Mouse (Mus musculus): ENCODE results near the gene Kcng4. TPM values are rescaled to one million over a fixed set of nuclear protein-coding genes. Genes with fewer than 3 reads are reported as not detected.

Kcng4 gene
- total RNA-seq, 2 experiments from 2014 or later: 0.17 to 0.29 TPM

- no peak for DNase-seq (ENCODE audit: low spot score in 2 of 2)
Measured at GRCm38 (mm10) chr8:119642960-119643359, 7.5 kb upstream of the Kcng4 start.

GRCm38 (mm10) chr8:119641058-119641457 is 5.6 kb upstream of the Kcng4 start:
- no peak for DNase-seq (ENCODE audit: low spot score in 2 of 2)

DNA sequence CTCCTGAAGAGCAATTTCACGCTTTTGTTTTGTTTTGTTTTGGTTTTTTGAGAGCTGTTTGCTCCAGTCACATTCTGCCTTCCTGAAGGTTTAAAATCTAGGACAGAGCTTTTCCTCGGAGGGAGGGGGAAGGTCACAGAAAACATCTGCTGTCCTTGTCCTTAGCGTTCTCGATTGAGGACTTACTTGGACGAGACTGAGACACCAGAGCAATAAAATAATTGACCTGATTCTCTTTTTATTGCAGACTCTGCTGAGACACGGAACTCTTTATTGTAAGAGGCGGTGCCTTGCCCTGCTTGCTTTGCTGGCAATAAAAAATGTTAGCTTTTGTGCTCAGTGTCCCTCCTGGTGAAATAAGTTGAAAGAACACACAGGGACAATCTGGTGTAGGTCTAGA is 4.3 kb upstream of the Kcng4 start:
- no peak for DNase-seq (ENCODE audit: low spot score in 2 of 2)

GRCm38 (mm10) chr8:119638261-119638660 is 2.8 kb upstream of the Kcng4 start:
- DNase-seq (ENCODE audit: low spot score in 2 of 2): no peak

- no peak for DNase-seq (ENCODE audit: low spot score in 2 of 2)
Measured at GRCm38 (mm10) chr8:119637381-119637780, 1.9 kb upstream of the Kcng4 start.

DNA sequence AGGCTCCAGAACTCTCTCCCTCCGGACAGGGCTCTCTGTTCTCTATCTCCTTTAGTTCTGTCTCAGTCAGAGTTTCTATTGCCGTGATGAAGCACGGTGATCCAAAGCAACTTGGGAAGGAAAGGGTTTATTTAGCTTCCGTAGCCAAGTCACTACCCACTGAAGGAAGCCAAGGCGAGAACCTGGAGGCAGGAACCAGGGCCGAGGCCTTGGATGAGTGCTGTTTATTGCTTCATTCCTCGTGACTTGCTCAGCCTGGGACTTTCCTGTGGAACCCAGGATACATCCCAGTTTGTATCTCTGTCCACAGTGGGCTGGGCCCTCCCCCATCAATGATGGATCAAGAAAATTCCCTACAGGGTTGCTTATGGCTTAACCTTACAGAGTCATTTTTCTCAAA is 1.3 kb upstream of the Kcng4 start:
- DNase-seq (ENCODE audit: low spot score in 2 of 2): no peak

GRCm38 (mm10) chr8:119635958-119636357 is 478 bp upstream of the Kcng4 start:
- no peak for DNase-seq (ENCODE audit: low spot score in 2 of 2)

DNA sequence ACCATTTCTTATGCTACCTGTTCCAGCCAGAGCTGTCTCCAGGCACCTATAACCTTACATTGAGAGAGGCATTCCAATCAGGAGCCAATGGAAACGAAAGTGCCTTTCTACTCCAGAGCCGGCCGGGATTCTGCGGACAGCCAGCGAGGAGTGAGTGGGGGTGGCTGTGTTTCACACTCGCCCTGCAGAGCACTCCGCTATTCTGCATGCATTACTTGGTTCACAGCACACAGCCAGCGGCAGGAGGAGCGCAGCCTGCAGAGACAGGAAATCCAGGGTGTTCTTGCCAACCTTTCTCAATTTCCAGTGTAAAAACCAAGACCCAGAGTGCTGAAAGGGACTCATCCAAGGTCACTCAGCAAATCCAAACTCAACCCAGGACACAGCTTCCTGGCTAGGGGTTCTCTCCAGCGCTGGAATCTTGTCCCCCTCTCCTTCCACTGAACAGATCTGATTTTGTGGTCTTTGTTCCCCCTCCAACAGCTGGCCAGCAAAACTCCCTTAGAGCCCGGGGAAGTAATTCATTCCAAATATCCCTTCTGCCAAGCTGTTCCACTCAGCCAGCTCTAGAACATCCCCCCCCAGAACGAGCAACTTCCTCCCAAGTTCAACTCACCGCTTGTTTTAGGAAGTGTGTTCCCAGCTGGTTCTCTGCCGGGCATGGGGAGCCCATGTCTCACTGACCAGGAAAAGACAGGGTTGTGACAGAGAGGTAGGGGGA is 704 bp downstream of the Kcng4 start:
- DNase-seq (ENCODE audit: low spot score in 2 of 2): no peak

DNA sequence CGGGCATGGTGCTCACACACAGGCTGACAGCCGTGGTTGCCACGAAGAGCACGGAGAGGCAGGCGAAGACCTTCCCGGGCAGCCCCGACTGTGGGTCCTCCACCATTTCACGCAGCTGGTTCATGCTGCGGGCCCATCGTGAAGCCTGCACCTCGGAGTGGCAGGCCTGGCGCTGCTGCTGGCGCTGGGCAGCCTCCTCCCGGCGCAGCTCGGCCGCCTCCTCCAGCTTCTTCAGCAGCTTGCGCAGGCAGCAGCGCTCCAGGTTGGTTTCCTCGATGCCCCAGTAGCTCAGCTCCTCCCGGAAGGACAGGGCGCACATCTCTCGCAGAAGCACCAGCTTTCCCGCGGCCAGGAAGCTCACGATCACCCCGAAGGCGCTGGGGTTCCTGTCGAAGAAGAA is 2.6 kb downstream of the Kcng4 start:
- DNase-seq (ENCODE audit: low spot score in 2 of 2): no peak

DNA sequence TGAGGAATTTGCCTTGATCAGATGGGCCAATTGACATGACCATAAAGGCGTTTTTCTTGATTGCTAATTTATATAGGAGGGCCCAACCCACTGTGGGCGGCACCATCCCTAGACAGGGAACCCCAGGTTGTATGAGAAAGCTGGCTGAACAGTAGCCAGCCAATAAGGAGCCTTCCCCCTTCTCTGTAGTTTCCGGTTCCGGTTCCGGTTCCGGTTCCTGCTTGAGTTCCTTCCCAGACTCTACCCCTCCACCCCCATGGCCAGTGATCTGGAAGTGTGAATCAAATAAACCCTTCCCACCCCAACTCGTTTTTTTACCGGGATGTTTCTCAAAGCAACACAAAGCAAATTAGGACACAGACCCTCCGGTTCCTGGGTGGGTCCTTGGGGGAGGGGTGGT is 3.2 kb downstream of the Kcng4 start:
- DNase-seq (ENCODE audit: low spot score in 2 of 2): no peak

- DNase-seq (ENCODE audit: low spot score in 2 of 2): no peak
Measured at GRCm38 (mm10) chr8:119630841-119631240, 4.6 kb downstream of the Kcng4 start.

DNA sequence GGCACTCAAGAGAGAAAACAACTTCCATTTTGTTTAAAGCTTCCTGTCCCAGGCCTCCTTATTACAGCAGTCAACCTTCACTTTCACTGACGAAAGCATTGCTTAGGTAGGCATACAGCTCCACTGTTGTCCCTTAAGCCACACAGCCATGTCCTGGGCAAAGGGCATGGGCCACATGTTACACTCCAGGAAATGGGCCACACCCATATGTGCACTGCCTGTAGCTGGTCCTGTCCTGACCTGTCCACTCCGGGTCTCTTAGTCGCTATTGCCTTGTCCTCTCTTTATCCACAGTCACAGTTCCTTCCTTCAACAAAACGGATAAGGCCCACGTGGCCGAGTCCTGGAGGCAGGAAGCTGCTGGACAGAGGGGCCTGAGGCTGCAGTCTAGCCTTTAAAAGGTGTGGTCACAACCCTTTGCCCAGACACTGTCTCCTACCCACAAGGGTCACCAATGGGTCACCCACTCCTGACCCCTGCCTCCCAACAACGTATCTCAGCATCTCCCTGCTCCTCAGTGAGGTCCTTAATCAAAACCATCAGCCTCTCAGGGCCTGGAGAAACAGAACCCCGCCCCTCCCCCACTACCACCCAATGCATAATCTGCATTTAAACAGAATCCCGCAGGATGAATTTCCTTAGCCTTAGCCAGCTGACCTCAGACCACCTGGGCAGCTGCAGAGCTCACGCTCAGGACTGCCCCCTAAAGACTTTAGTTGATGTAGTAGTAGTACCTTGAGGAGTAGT is 7.7 kb downstream of the Kcng4 start:
- no peak for DNase-seq (ENCODE audit: low spot score in 2 of 2)

GRCm38 (mm10) chr8:119627199-119627598 is 8.3 kb downstream of the Kcng4 start:
- no peak for DNase-seq (ENCODE audit: low spot score in 2 of 2)

DNA sequence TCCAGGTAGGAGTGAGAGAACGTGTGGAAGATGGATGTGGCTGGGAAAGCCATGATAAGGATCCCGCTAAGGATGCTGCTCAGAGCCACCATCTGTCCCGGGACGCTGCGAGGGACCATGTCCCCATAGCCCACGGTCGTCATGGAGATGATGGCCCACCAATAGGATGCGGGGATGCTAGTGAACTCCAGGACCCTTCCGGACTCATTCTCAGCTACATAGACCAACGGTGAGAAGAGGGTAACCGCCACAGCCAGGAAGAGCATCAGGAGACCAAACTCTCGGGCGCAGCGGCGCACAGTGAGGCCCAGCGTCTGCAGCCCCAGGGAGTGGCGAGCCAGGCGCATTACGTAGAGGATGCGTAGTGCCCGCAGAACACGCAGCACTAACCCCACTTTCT is 9.7 kb downstream of the Kcng4 start:
- no peak for DNase-seq (ENCODE audit: low spot score in 2 of 2)

DNA sequence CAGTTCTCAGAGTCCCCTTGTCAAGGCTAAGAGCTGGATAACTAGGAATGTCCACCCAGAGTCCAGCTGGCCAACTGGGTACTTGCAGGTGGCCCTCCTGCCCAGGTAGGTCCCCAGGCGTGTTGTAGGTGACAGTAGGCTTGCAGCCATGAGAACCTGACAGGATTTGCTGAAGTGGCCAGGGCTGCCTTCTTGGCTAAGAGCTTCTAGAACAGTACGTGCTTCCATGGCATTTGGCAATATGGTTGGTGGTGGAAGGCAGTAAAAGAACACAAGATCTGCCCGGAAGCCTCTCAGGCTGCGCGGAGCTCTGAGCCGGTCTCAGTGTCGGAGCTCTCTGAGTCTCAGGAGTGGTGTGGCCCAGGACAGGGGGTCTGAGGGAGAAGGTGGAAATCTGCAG is 10.6 kb downstream of the Kcng4 start:
- DNase-seq (ENCODE audit: low spot score in 2 of 2): no peak

DNA sequence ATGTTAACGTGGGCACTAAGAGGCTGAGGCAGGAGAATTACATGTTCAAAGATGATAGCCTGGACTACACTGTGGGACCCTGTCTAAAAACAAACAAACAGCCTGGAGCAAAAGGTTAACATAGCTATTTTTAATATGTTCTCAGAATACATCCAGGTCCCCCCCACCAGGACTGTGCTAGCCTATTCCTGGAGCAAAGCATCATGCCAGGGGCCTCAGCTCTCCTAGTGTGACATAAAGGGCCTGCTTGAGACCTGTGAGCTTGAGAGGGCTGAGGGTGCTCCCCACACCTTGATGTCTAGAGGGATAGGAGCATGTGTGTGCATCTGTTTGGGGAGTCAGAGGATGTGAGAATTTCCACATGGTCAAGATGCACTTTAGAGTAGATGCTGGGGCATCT is 11.7 kb downstream of the Kcng4 start:
- no peak for DNase-seq (ENCODE audit: low spot score in 2 of 2)

GRCm38 (mm10) chr8:119623061-119623460 is 12.4 kb downstream of the Kcng4 start:
- no peak for DNase-seq (ENCODE audit: low spot score in 2 of 2)

GRCm38 (mm10) chr8:119622555-119622954 is 12.9 kb downstream of the Kcng4 start:
- no peak for DNase-seq (ENCODE audit: low spot score in 2 of 2)

GRCm38 (mm10) chr8:119620848-119621465 is 14.5 kb downstream of the Kcng4 start:
- DNase-seq (ENCODE audit: low spot score in 2 of 2): no peak

DNA sequence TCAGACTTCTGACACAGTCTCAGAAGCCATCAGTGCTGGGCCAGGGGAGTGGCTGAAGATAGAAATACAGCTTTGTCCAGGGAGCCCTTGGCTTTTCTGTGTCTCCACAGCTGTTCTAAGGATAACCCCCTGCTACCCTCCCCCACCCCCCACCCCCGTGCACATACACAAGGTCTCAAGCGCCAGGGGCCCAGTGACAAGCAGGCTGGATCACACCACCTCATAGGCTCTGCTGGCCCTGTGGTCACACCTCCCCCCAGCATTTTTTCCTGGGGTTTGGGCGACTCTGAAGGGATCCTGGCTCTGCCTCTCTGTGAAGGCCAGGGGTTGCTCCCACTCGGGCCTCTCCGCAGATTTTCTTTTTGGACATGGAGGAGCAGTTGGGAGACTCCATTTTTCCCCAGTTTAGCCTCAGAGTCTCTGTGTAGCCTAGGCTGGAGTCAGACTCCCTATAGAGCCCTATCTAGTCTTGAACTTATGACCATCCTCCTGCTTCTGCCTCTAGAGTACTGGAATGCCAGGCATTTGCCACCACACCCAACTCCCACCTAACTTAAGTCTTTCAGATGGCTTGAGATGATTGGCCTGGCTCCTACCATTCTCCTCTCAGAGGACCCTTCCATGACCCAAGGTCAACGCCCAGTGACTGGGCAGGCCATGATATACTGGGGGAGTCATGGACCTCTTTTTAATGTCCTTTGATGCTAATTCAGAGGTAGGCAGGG is 15.2 kb downstream of the Kcng4 start:
- DNase-seq (ENCODE audit: low spot score in 2 of 2): no peak

DNA sequence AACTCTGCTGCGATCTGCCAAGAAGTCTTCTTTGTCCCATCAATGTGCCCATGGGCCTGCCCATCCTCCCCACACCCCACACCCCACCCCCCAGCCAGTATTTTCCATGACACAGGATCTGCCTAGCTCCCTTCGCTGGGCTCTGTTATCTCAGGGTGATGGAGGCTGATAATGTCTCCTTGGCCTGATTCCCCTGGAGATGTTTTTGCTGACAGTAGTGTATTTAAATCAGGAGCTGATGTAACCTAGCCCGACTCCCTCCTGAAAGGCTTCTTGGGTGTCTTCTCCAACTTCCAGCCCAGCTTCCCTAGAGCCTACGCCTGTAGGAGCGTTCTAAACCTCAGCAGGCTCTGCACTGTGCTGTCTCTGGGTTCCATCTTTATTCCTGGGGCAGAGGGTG is 16.6 kb downstream of the Kcng4 start:
- DNase-seq (ENCODE audit: low spot score in 2 of 2): no peak

- DNase-seq (ENCODE audit: low spot score in 2 of 2): no peak
Measured at GRCm38 (mm10) chr8:119617586-119617985, 17.9 kb downstream of the Kcng4 start.

All from gastrocnemius, postnatal 4 days (tissue).